Mouse (Mus musculus): ENCODE measurements at regions not wholly inside any gene's neighbourhood (a gene's known extent, or its start where the extent isn't known, plus 50 kb on each side); places are given as distances from the start of the nearest gene placed in this dataset.

GRCm38 (mm10) chr5:33548800-33549199 is 80.6 kb downstream of the Fam53a start:
- Histone ChIP-seq H3K9me3 (replicated peaks; ENCODE audit: low read length) (no peaks in the 10 kb centered on the region), H3K4me1 (replicated peaks; ENCODE audit: insufficient read depth, low read length) (no peaks in the 10 kb centered on the region), H3K9ac (ENCODE audit: low read depth, low read length) (no peak overlapping the region), H3K4me2 (ENCODE audit: low read length) (no peak overlapping the region), H3K27ac (no peak overlapping the region), H3K4me3 (replicated peaks; ENCODE audit: low read depth, low read length) (no peak overlapping the region), H3K36me3 (ENCODE audit: insufficient read depth, low read length) (no peaks in the 10 kb centered on the region), H3K27me3 (ENCODE audit: insufficient read depth, low read length) (no peaks in the 10 kb centered on the region)
- TF ChIP-seq CTCF (IDR thresholded peaks at IDR 0.05; ENCODE audit: low read depth) = peak; percentile 50
- DNase-seq (ENCODE audit: low spot score) (no peak), ATAC-seq (replicated peaks; ENCODE audit: low FRiP score, low read depth) (no peak)
- WGBS = 73% methylated on average over 2 of the region's 2 CpGs

GRCm38 (mm10) chr5:33543372-33543771 is 86.1 kb downstream of the Fam53a start:
- ATAC-seq (replicated peaks; ENCODE audit: low FRiP score, low read depth) (peak; percentile 36; the same call in 1 of the 2 replicates), DNase-seq (ENCODE audit: low spot score) (peak; percentile 65)
- H3K9ac ChIP-seq (ENCODE audit: low read depth, low read length) = no peak overlapping the region
- TF ChIP-seq CTCF (IDR thresholded peaks at IDR 0.05; ENCODE audit: low read depth) = peak; percentile 85
- no peaks in the 10 kb centered on the region for H3K9me3 ChIP-seq (replicated peaks; ENCODE audit: low read length)
- no peak overlapping the region for H3K4me3 ChIP-seq (replicated peaks; ENCODE audit: low read depth, low read length)
- peaks cover 17% of the 10 kb centered on the region; the same call in 1 of the 2 replicates for H3K27me3 ChIP-seq (ENCODE audit: insufficient read depth, low read length)
- H3K36me3 ChIP-seq (ENCODE audit: insufficient read depth, low read length) = no peaks in the 10 kb centered on the region
- H3K4me1 ChIP-seq (replicated peaks; ENCODE audit: insufficient read depth, low read length) = no peaks in the 10 kb centered on the region
- H3K27ac ChIP-seq = no peak overlapping the region
- 14% methylated on average over 5 of the region's 5 CpGs for WGBS
- no peak overlapping the region for H3K4me2 ChIP-seq (ENCODE audit: low read length)

GRCm38 (mm10) chr5:33542643-33543042 is 86.8 kb downstream of the Fam53a start:
- Histone ChIP-seq H3K4me3 (replicated peaks; ENCODE audit: low read depth, low read length) (no peak overlapping the region), H3K27me3 (ENCODE audit: insufficient read depth, low read length) (peaks cover 17% of the 10 kb centered on the region; the same call in 1 of the 2 replicates), H3K27ac (no peak overlapping the region), H3K4me1 (replicated peaks; ENCODE audit: insufficient read depth, low read length) (no peaks in the 10 kb centered on the region), H3K4me2 (ENCODE audit: low read length) (no peak overlapping the region), H3K36me3 (ENCODE audit: insufficient read depth, low read length) (no peaks in the 10 kb centered on the region), H3K9ac (ENCODE audit: low read depth, low read length) (no peak overlapping the region), H3K9me3 (replicated peaks; ENCODE audit: low read length) (no peaks in the 10 kb centered on the region)
- DNase-seq (ENCODE audit: low spot score) = no peak
- WGBS = 85% methylated on average over 3 of the region's 3 CpGs
- no peak for ATAC-seq (replicated peaks; ENCODE audit: low FRiP score, low read depth)
- no peak for TF ChIP-seq CTCF (IDR thresholded peaks at IDR 0.05; ENCODE audit: low read depth)

GRCm38 (mm10) chr5:33542000-33542554 is 87.4 kb downstream of the Fam53a start:
- WGBS = 53% methylated on average over 11 of the region's 11 CpGs
- DNase-seq (ENCODE audit: low spot score) = no peak

GRCm38 (mm10) chr5:33540259-33540658 is 89.2 kb downstream of the Fam53a start:
- Histone ChIP-seq H3K36me3 (ENCODE audit: insufficient read depth, low read length) (no peaks in the 10 kb centered on the region), H3K4me2 (ENCODE audit: low read length) (peak overlapping the region; percentile 15; the same call in 1 of the 2 replicates), H3K9me3 (replicated peaks; ENCODE audit: low read length) (no peaks in the 10 kb centered on the region), H3K4me3 (replicated peaks; ENCODE audit: low read depth, low read length) (no peak overlapping the region), H3K4me1 (replicated peaks; ENCODE audit: insufficient read depth, low read length) (peaks cover 4% of the 10 kb centered on the region), H3K27ac (no peak overlapping the region), H3K9ac (ENCODE audit: low read depth, low read length) (no peak overlapping the region), H3K27me3 (ENCODE audit: insufficient read depth, low read length) (peaks cover 17% of the 10 kb centered on the region; the same call in 1 of the 2 replicates)
- ATAC-seq (replicated peaks; ENCODE audit: low FRiP score, low read depth) (no peak), DNase-seq (ENCODE audit: low spot score) (no peak)
- WGBS = 37% methylated on average over 23 of the region's 23 CpGs
- TF ChIP-seq CTCF (IDR thresholded peaks at IDR 0.05; ENCODE audit: low read depth) = no peak

More at GRCm38 (mm10) chr5:33542000-33542554, 87.4 kb downstream of the Fam53a start:
- TF ChIP-seq CTCF (IDR thresholded peaks at IDR 0.05; ENCODE audit: low read depth) = peak; percentile 56
- Histone ChIP-seq H3K36me3 (ENCODE audit: insufficient read depth, low read length) (no peaks in the 10 kb centered on the region), H3K27ac (no peak overlapping the region), H3K4me1 (replicated peaks; ENCODE audit: insufficient read depth, low read length) (no peaks in the 10 kb centered on the region), H3K4me3 (replicated peaks; ENCODE audit: low read depth, low read length) (no peak overlapping the region), H3K27me3 (ENCODE audit: insufficient read depth, low read length) (peaks cover 17% of the 10 kb centered on the region; the same call in 1 of the 2 replicates), H3K4me2 (ENCODE audit: low read length) (no peak overlapping the region), H3K9ac (ENCODE audit: low read depth, low read length) (no peak overlapping the region), H3K9me3 (replicated peaks; ENCODE audit: low read length) (no peaks in the 10 kb centered on the region)
- no peak; the same call in 1 of the 2 replicates for ATAC-seq (replicated peaks; ENCODE audit: low FRiP score, low read depth)

- no peak overlapping the region for H3K4me2 ChIP-seq (ENCODE audit: low read length)
- H3K27me3 ChIP-seq (ENCODE audit: insufficient read depth, low read length) = peaks cover 17% of the 10 kb centered on the region; the same call in 1 of the 2 replicates
- no peak overlapping the region for H3K4me3 ChIP-seq (replicated peaks; ENCODE audit: low read depth, low read length)
- DNase-seq (ENCODE audit: low spot score) (no peak), ATAC-seq (replicated peaks; ENCODE audit: low FRiP score, low read depth) (no peak)
- no peaks in the 10 kb centered on the region for H3K36me3 ChIP-seq (ENCODE audit: insufficient read depth, low read length)
- H3K9me3 ChIP-seq (replicated peaks; ENCODE audit: low read length) = no peaks in the 10 kb centered on the region
- H3K9ac ChIP-seq (ENCODE audit: low read depth, low read length) = no peak overlapping the region
- H3K27ac ChIP-seq = no peak overlapping the region
- no peak for TF ChIP-seq CTCF (IDR thresholded peaks at IDR 0.05; ENCODE audit: low read depth)
- 17% methylated on average over 8 of the region's 8 CpGs for WGBS
- H3K4me1 ChIP-seq (replicated peaks; ENCODE audit: insufficient read depth, low read length) = peaks cover 17% of the 10 kb centered on the region
Measured at GRCm38 (mm10) chr5:33537429-33537828, 92.0 kb downstream of the Fam53a start.

Data from kidney, postnatal 0 days (tissue).